Mouse (Mus musculus) hindlimb bud, embryonic 11.5 days (tissue): ENCODE data around the gene Vmn2r66.

Experiments used
- DNase-seq: peaks from one replicate; pipeline ENCODE4 v3.0.0-alpha.2; 2012; ENCODE audit warnings: low read depth, low spot score; ENCODE audit errors: extremely low spot score

Vmn2r66 gene

GRCm38 (mm10) chr7:85012168-85012567 is at the start of gene Vmn2r66:
TSS of gene Vmn2r66 (minus strand) at chr7:85012268.
- no peak for DNase-seq

GRCm38 (mm10) chr7:84996694-84997093 is 15.4 kb downstream of the Vmn2r66 start:
- DNase-seq, result no peak

- no peak for DNase-seq
Observed at GRCm38 (mm10) chr7:84964015-84964414, 48.1 kb downstream of the Vmn2r66 start, which contains the start of gene Vmn2r65. TSS of gene Vmn2r65 (minus strand) at chr7:84964115.
